Mouse (Mus musculus): ENCODE measurements around the gene Zfp346.

DNA sequence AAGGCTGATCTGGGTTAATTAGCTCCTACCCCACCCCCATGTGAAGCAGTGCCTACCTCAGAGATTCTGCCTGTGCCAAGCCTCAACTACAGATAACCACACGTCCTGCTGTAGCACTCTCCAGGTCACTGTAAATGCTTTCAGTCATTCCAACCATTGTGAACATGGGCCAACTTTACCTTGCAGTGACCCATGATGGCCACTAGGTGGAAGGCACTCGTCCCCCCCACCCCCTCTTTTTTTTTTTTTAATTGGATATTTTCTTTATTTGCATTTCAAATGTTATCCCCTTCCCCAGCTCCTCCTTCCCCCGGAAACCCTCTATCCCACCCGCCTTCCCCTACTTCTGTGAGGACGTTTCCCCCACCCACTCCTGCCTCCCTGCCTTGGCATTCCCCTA is 30.3 kb downstream of the Zfp346 start:
- no peak for TF ChIP-seq GATA1 (IDR thresholded peaks at IDR 0.05; ENCODE audit: borderline replicate concordance, low read length)
- TF ChIP-seq FLI1 (IDR thresholded peaks at IDR 0.05; ENCODE audit: low read length): no peak

All from megakaryocyte, embryonic 14.5 days (primary cell).